Mouse (Mus musculus) kidney, postnatal 4 days (tissue): ENCODE measurements around the gene Yipf4.

ENCODE experiments used
- DNase-seq, 2 experiments: peaks; one replicate each; pipeline ENCODE4 v3.0.0; 2021; ENCODE audit warnings: mixed read lengths in 2 of 2

The Yipf4 gene

DNA sequence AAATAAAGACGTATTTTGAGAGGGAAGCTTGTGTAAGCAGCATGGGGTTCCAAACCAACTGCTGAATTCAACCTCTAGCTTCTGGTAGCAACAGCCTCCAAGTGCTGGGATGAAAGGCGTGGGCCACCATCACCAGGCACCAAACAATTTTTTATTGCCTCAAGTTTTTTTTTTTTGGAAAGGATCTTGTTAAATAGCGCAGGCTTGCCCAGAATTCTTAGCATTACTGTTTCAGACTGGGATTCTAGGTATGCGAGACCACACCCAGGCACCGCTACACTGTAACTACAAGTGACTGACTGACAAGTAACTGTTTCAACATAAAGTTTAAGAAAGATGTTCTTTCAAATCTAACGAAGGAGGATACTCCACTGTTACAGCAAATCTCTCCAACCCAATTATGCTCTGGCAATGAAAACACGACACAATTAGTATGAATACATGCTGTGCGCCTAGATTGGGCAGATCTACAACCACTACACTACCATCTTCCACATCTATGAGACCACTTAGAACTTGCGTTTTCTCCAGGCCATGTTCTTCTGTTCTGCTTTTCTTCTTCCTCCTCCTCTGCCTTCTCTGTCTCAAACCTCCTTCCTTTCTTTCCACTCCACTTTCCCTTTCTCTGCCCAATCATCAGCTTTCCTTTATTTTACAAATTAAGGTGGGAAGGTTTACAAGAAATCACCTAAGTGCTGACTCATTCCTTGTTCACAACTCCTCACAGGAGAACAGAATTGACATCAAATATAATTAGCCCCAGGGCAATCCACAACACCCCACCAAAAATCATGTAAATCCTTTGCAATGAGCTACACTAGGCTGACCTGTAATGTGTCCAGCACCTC, 37.7 kb downstream of the Yipf4 start:
- DNase-seq, result no peak

DNA sequence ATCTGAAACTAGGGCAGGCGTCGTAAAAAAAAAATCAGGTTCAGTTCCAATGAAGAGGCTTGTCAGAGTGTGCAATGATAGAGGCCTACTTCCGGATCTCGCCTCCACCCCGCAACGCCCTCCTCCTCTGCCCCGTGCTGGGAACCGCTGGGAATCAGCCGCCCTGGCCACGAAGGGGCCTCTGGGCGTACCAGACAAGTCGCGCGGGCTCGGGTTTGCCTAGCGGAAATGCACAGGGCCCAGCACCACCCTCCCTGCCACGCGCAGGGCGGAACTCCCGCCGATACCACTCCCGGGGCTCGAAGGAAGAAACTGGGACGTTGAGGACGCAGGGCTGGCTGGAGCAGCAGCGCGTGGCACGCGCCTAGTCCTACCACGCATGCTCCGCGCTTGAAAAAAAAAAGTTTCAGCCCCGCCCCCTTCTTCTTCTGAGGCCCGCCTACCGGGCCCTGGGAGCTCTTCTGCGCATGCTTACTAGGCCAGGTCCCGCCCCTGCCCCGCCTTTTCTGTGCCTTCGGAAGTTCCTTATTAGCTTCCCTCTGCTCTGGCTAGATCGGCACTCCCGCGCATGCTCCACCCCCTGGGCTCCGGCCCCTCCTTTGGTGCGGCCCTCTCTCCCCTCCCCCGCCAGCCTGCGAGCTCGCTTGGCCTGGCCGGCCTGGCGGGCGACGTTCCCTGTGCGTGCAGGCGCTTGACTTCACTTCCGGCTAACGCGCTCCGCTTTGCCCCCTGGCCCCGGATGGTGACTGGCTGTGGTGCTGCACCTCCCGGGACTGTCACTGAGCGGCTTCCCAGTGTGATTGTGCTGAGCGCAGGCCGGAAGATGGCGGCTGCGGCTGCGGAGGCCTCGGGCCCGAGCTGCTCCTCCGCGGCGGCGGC, 38.7 kb downstream of the Yipf4 start, which contains the start of gene Birc6:
Gene Birc6 (plus strand): TSS at position 567 of the 879 bp plus-strand sequence.
- DNase-seq, result peak; percentile 100

DNA sequence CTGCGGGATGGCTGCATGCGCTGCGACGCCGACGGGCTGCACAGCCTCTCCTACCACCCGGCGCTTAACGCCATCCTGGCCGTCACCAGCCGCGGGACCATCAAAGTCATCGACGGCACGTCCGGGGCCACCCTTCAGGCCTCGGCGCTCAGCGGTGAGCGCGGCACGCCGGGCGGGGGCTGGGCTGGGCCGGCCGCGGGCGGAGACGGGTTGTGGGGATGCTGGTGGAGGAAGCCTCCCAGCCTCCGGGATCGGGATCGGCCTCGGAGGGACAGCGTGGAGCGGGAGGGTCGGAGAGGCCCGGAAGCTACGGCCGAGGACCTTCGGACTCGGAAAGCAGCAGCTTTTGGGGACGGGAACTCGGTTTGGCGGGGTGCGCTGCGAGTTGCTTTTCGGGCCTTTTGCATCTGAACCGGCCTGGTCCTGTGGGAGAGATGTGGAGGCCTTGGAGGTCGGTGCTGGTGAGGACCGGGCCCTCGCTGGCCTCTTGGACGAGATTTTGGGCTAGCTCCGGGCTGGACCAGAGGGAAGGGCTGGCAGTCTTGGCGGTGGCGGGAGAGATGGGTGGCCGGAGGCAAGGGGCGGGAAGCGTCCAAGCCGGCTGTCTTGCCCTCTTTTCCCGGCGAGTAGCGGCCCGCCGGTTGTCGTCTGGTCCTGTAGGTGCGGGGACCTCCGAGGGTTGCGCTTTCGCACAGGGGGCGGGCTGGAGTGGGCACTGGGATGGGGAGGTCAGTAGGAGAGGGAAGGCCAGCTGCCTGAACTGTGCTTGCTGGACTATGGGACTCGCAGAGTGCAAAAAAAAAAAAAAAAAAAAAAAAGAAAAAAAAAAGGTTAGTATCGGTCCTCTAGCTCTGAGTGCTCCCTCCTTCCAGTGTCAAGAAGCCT, 39.6 kb downstream of the Yipf4 start:
- peak; percentile 71 to 73 for DNase-seq

DNA sequence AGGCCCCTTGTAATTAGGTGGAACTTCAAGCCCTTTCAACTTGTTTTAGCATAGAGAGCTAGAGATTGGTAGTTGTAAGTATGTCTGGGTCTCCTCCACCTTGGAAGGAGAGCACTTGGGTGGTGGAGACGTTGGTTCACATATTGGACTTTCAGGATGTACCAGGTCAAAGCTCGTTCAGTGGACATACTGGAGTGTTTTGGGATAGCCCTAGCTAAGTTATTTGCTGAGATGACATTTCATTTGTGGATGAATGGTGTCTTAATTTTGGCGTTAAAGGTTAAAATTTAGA, 40.2 kb downstream of the Yipf4 start:
- no peak for DNase-seq

DNA sequence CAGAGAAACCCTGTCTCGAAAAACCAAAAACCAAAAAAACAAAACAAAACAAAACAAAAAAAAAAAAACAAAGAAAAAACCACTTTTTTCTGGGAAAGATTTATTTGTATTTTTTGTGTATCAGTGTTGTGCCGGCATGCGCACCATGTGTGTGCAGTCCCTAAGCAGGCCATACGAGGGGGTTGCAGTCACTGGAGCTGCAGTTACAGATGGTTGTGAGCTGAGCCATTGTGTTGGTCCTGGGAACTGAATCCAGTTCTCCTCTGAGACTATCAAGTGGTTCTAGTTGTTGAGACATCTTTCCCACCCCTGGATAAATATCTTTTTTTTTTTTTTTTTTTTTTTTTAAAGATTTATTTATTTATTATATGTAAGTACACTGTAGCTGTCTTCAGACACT, 45.7 kb downstream of the Yipf4 start:
- DNase-seq, result no peak

DNA sequence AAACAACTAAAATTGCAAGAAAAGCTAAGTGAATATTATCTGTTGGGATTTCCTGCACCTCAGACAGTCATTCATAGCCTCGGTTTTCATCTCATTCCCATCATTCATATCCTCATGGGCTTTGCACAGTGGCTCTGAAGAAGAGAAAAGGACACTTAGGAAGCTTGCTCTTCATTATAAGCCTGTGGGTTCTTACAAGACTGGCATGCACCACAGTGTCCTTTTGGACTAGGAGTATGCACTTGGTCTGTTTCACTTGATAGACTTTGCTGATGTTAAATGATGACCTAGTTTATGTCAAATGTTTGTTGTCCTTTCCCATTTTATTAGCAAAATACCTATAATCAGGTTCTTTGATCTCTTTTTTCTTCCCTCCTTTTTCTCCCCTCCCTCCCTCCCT, 48.2 kb downstream of the Yipf4 start:
- DNase-seq, result no peak

DNA sequence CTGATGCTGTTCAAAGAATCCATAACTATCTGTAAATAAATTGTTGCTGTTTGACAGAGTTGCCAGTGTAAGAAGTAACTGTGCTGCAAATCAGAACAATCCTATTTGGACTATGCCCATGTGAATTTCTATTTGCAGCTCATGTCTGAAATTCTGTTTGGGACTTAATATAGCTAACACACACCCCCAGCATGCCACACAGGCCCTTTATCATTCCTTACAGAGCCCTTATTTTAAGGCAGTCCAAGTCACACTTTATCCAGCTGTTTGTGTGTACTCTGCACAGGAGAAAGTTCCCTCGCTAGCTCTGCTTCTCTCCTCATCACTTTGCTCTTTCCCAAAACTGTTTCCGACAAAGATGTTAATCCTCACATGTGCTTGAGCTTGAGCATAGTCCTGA, 54.3 kb downstream of the Yipf4 start:
- DNase-seq, result no peak
